Mouse (Mus musculus) cerebellum, postnatal 25 days (tissue): ENCODE results near the gene Tomm40l.

Experiments
- DNase-seq, 2 experiments: peaks; one replicate each; pipeline ENCODE4 v3.0.0; 2021; ENCODE audit warnings: mixed read lengths in 2 of 2

Tomm40l gene

GRCm38 (mm10) chr1:171189476-171190114 is 32.7 kb downstream of the Tomm40l start:
- DNase-seq, result no peak

DNA sequence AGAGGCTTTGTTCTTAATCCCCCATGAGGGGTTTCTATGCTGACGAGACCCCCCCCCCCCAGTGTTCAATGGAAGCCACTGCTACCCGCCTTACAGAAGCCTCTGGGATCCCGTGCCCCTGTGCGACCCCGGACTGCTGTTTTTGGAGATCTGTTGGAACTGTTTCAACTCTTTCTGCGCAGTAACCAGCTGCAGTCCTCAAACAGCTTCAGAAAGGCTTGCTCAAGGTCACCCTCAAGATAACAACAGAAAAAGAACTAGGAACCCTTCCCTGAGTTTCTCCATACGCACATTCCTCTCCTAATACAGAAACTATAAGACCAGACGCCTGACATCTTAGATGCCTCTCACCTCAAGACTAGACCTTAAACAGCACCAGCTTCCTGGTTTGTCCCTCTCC is 33.3 kb downstream of the Tomm40l start:
- no peak for DNase-seq

DNA sequence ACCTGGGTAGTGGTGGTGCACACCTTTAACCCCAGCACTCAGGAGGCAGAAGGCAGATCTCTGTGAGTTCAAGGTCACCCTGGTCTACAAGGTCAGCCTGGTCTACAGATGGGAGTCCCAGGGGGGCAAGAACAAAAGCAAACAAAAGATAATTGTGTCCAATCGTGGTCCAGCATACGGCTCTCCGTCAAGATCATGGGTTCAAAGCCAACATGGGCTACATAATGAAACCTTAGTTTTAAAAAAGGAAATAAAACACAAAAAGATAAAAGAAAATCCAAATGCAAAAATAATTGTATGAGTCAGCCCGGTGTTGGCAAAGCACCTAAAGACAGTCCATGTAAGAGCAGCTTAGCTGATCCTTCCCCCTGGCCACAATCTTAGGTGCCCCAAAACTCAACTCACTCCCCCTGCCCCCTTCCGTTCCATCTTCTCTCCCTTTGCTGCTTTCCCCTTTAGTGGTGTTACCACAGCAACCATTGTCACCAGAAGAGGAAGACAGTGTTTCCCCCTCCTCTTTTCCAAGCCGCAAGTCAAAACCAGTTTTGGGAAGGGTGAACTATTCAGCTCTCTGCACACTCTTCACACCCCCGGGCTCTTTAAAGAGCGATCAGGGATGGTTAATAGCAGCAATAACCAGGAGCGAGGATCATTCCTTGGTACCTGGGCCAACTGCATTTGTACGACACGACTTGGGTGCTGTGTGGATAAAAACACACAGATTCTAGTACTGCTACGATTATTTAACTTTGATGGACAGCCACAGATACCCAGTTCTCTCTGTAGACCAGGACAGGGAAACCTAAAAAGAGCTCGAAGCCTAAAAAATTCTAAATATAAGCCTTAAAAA is 34.2 kb downstream of the Tomm40l start:
- DNase-seq, result no peak

- DNase-seq, result no peak
Observed at GRCm38 (mm10) chr1:171185655-171186054, 36.7 kb downstream of the Tomm40l start.

DNA sequence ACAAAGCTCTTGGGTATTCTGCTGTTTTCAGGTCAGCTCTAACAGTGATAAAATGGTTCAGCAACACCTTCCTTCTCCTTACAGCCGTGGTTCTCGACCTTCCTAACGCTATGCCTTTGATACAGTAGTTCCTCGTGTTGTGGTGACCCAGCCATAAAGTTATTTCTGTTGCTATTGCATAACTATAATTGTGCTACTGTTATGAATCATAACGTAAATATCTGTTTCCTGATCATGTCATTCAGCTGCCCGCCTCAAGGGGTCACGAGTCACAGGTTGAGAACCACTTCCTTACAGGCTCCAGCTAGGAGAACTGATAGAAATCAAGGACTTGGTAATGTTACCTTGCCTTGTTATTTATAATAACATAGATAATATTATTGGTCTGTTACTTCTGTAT is 38.0 kb downstream of the Tomm40l start:
- no peak for DNase-seq

DNA sequence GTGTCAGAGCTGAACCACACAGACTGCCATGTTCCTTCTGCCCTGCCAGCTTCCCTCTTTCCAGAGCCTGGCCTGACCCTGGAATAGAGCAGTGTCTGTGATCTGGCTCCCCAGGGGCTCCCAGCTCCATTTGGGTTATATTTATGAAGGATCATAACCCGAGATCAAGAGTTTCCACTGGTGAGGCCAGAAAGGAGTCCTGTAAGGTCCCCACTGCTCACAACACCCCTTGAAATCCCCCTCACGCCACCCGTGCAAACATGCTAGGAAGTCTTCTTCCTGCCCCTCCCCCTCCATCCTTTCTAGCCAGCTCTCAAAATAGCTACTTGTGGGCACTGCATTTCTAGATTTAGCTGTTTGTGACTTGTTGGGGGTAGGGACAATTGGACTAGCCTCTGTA is 38.7 kb downstream of the Tomm40l start:
- no peak for DNase-seq

DNA sequence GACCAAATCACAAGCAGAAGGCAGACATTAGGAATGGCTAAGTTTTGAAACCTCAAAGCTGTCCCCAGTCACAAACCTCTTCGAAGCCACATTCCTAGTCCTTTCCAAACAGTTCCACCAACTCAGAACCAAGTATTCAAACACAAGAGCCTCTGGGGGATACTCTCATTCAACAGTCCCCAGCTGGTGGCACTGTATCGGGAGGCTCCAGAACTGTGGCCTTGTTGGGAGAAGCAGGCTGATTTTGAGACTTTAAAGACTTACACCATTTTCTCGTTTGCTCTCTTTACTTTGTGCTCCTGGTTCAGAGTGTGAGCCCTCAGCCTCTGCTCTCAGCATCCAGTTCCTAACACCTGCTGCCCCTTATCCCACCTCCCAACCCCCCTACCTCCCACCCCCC is 39.3 kb downstream of the Tomm40l start:
- DNase-seq, result no peak

DNA sequence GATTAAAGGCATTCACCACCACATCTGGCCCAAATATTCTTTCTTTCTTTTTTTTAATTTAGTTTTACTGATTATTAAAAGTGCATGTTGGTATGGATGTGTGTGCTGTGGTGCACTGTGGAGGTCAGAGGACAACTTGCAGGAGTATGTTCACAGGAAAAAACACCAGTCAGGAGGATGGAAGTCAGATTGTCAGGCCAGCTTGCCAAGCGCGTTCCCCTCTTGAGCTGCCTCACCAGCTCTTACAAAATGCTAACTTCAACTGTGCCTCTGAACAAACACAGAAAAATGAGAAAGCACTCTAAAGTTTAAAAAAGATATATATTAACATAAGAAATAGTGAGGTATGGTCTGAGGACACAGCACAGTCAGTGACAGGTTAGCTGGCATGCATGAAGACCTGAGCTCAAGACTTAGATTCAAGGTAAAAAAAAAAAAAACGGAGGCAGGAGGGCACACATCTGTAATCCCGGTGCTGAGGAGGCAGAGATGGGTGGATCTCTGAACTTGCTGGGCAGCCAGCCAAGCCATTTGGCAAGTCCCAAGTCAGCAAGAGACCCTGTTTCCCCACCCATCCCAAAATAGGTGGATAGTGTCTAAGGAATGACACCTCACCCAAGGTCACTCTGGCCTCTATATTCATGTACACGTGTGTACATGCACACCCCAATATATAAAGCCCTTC is 42.7 kb downstream of the Tomm40l start:
- no peak for DNase-seq

DNA sequence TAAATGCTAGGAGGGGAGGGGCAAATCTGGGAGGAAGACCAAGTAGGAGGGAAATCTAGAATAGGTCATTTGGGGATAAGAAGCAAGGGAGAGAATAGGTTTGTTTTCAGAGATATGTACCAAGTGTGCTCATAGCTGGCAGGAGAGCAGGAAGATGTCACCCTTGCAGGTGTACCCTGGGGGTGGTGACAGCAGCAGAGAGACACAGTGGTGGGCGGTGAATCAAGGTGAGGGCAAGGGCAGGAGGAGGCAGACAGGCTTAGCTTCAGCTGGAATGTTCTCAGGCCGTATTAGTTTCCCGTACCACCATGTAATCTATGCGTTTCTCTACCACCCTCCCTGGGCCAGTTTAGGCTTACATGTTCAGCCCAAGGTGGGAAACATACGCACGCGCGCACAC is 49.5 kb downstream of the Tomm40l start:
- DNase-seq, result no peak

- no peak for DNase-seq
Observed at GRCm38 (mm10) chr1:171171138-171171537, 51.2 kb downstream of the Tomm40l start.

- no peak for DNase-seq
Observed at GRCm38 (mm10) chr1:171169913-171170312, 52.4 kb downstream of the Tomm40l start.

DNA sequence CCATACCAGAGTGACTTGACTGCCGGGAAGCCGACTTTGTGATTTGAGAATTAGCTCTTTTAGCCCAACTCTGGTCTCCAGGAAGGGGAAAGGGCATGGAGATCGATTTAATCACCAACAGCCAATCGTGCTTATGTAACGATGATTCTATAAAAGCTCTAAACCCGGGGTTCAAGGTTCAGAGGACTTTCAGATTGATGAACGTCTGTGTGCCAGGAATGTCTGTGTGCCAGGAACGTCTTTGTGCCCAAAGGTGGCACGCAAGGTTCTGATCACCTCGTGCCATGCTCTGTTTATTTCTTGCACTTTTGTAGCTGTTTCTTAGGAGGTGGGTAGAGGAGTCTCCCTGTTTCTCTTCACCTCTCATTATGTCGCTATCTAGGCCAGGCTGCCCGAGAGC is 53.4 kb downstream of the Tomm40l start:
- DNase-seq, result no peak
